Mouse (Mus musculus) CD4-positive, CD25-positive, alpha-beta regulatory T cell (primary cell): ENCODE data around the gene Gbf1. TPM values are rescaled to one million over a fixed set of nuclear protein-coding genes. Genes with fewer than 3 reads are reported as not detected.

Experiments
- polyA plus RNA-seq: library from polyadenylated mRNA; unstranded; fragments of 100-300 nt; shearing (Covaris generic); gene quantifications from one replicate; pipeline ENCODE4 v1.2.1, GENCODE M21; 2017

The Gbf1 gene
- 55.6 TPM for polyA plus RNA-seq

GRCm38 (mm10) chr19:46152127-46152803, at the start of gene Gbf1:
Gene Gbf1, plus strand, starts transcription at chr19:46152509.

DNA sequence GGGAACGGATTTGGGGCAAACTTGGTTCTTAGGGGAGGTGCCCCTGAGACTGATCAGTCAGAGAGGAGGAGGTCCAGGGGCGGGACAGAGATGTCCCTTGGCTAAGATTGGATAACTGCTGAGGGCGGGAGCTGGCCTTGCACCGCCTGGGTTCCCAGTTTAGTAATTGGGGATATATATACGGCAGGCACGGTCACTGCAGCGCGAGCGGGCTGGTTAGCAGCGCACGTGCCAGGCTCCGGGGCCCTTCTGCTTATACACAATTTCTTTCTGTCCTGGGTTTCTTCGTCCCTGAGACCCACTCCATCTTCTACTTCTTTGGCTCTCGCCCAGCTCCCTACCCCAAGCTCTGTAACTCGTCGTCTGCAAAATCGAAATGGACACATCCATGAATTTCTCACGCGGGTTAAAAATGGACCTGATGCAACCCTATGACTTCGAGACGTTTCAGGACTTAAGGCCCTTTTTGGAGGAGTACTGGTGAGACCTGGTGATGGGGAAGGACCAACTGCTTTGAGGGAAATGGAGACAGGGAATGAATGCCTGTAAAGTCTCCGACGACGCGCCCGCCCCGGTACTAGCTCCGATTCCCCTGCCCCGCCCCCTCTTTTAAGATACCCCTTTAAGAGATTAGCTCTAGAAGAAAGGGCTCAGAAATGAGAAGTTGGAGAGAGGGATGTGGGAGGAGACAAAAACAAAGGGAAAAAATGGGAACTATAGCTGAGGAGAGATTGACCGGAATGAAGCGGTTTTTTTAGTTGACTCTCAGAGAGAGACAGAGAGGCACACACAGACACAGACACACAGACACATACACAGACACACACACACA, 20.4 kb upstream of the Gbf1 start, which contains the start of gene Elovl3:
Gene Elovl3 (plus strand): TSS at position 204 of the 832 bp plus-strand sequence.

DNA sequence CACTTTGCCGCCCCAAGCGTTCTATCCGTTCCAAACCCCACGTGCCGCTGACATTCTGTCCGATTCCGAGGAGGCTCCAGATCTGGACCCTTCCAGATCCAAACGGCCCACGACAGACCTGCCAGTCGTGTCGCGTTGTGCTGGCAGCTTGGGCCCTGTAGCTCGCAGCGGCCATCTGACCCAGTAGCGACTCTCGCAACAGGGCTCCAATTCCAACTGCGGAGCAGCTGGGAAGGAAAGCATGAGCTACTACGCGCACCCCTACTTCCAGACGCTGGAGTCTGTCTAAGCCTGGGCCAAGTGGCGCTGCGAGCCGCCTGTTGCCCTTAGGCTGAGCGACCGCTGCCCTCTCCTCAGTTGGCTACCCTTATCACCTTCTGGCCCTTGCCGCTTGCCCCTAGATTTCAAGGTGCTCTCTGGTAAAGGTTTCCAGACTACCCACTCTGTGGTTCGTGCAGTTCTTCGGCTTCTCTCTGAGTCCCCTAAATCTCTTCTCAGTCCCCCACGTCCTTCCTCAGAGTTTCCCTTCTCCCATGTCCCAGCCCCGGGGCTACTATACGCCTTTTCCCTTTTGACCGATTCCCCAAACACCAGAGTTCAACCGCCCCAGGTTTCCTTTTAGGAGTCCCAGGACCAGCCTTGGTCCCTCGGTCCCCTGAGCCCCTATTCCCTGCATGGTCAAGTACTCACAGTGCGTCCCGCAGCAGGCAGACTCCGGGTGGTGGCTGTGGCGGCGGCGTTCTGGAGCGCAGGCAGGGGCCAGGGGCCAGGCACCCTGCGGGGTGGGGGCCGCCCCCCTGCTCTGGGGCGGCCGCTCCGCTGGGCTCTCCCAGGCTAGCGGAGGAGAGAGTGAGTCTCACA, 4.6 kb upstream of the Gbf1 start, which contains the start of gene Pitx3:
Gene Pitx3 (minus strand): TSS at position 816 of the 861 bp plus-strand sequence.

DNA sequence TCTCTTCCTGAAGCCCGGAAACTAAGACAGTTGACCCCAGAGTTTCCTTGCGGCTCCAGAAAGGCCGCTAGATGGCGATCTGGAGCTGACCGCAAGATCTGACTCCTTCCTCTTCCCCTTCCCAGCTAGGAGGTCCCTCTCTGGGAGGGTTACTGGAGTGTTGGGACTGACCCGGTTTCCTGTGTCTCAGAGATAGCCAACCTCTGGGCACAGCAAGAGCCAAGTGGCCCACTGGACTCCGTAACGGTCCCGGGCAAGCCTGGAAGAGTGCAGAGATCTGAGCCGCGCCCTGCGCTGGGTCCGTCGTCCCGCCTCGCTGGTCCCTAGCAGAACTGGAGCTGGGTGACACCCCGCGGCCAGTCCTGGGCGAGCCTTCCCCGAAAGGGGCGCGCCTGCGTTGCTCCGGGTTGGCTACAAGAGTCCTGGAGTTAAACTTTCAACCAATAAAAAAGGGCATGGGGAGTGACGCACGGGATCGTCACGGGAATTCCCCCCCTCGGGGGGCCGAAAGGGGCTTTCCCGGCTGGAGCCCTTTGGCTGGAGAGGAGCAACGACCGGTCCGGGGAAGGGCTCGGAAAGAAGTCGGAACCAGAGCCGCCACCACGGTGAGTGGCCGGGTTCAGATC, 152.0 kb downstream of the Gbf1 start, which contains the start of gene Nfkb2:
Gene Nfkb2 (plus strand): TSS at position 105 of the 626 bp plus-strand sequence.

DNA sequence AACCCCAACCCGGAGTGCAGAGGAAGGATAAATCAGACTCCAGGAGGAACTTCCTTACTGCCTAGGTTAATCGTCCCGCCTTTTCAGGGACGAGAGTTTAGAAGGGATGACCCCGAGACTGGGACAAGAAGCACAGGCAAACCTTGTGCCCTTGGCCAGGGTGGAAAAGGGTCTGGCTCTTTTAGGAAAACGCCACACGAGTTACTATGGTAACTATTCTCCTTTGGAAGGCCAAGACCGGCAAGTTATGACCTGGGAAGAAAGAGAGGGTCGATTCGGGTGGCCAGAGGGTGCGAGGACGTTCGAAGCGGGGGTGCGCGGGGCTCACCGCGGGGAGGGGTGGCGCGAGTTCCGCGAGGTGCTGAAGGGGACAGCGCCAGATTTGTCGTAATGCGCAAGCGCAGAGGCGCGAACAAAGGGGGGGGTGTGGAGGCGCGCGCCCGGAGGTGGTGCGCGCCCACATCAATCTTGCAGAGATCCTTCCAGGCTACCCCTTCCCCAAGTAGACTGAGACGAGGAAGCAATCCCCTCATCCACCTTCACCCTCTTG, 174.5 kb downstream of the Gbf1 start, which contains the start of gene Psd:
Gene Psd (minus strand): TSS at position 401 of the 550 bp plus-strand sequence.

GRCm38 (mm10) chr19:46328081-46329030, 176.0 kb downstream of the Gbf1 start, which contains the start of gene Fbxl15:
Gene Fbxl15, plus strand, starts transcription at chr19:46328184.

Other genes starting within 250 kb of the Gbf1 start
- gene Armh3, start 154.0 kb upstream of the Gbf1 start, polyA plus RNA-seq, result 12.8 TPM
- gene Hps6, start 149.0 kb upstream of the Gbf1 start, polyA plus RNA-seq, result 15.3 TPM
- gene Pprc1, start 107.6 kb upstream of the Gbf1 start, polyA plus RNA-seq, result 51.6 TPM
- 295 TPM for gene Ldb1, start 107.3 kb upstream of the Gbf1 start, polyA plus RNA-seq
- gene Nolc1, start 76.6 kb upstream of the Gbf1 start, polyA plus RNA-seq, result 93.6 TPM
- not detected for gene Elovl3, start 20.6 kb upstream of the Gbf1 start, polyA plus RNA-seq
- gene Pitx3, start 4.2 kb upstream of the Gbf1 start, polyA plus RNA-seq, result not detected
- 93.7 TPM for gene Nfkb2, start 151.8 kb downstream of the Gbf1 start, polyA plus RNA-seq
- 5.4 TPM for gene Psd, start 174.6 kb downstream of the Gbf1 start, polyA plus RNA-seq
- 12.5 TPM for gene Fbxl15, start 175.7 kb downstream of the Gbf1 start, polyA plus RNA-seq
- 54.5 TPM for gene Cuedc2, start 186.2 kb downstream of the Gbf1 start, polyA plus RNA-seq
- gene Mfsd13a, start 188.6 kb downstream of the Gbf1 start, polyA plus RNA-seq, result 5.9 TPM
- gene 2310034G01Rik, start 197.8 kb downstream of the Gbf1 start, polyA plus RNA-seq, result 0.13 TPM
- 106 TPM for gene Actr1a, start 243.2 kb downstream of the Gbf1 start, polyA plus RNA-seq
- gene Sufu, start 244.4 kb downstream of the Gbf1 start, polyA plus RNA-seq, result 40.6 TPM